Mouse (Mus musculus) thymus, adult 2 months (tissue): ENCODE measurements around the gene Tpsg1.

Experiments
- CTCF ChIP-seq: fragments of 200-500 bp; IDR thresholded peaks from 2 replicates; pipeline ENCODE4 v1.5.1; 2012; ENCODE audit warnings: mild to moderate bottlenecking, control low read depth, low read length, moderate library complexity, borderline replicate concordance; ENCODE audit not compliant: control insufficient read depth, poor library complexity, insufficient read depth; ENCODE audit errors: extremely low read depth
- POLR2A ChIP-seq: fragments of 200-500 bp; IDR thresholded peaks from 2 replicates; pipeline ENCODE4 v1.6.1; 2012; ENCODE audit warnings: mild to moderate bottlenecking, low read length, control low read depth, moderate library complexity; ENCODE audit not compliant: control insufficient read depth, poor library complexity, insufficient read depth; ENCODE audit errors: extremely low read depth

DNA sequence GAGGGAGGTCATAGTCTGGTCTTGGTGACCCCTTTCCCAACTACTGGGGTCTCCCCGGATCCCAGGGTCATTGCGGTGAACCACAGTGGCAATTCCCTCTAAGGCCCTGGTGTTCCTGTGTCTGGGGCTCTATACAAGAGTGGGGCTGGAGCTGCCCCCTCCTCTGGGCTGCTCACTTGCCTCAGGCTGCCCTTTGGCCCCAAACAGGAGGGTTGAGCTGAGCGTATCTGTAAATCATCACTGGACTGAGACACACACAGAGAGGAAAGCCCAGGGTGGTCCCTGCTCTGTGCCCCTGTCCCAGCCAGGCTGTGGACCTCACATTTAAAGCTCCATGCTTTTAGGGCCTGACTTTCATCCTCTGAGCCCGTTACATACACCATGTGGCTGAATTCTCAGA, 30.9 kb upstream of the Tpsg1 start:
- TF ChIP-seq CTCF (no peak), POLR2A (no peak)
